Mouse (Mus musculus) intestine, embryonic 15.5 days (tissue): ENCODE results near the gene Ppp4c. TPM values are rescaled to one million over a fixed set of nuclear protein-coding genes. Genes with fewer than 3 reads are reported as not detected.
A peak's percentile ranks its signal among the peaks of the same experiment; 100 is the strongest.

ENCODE experiments used
- ATAC-seq: fragments of 200-750 bp; cut with Nextera tagmentation; 2 replicates; pipeline ENCODE4 v1.8.0; 2017; ENCODE audit warnings: moderate TSS enrichment, moderate library complexity
- H3K27ac ChIP-seq: fragments of 300-500 bp; sonication (generic); 2 replicates; pipeline ENCODE4 v1.5.1; 2015; ENCODE audit warnings: mild to moderate bottlenecking, inconsistent platforms
- H3K27me3 ChIP-seq: fragments of 300-500 bp; sonication (generic); replicated peaks from 2 replicates; pipeline ENCODE4 v1.6.1; 2015; ENCODE audit warnings: inconsistent platforms
- H3K36me3 ChIP-seq: fragments of 300-500 bp; sonication (generic); 2 replicates; pipeline ENCODE4 v1.6.1; 2015; ENCODE audit warnings: inconsistent platforms
- H3K4me1 ChIP-seq: fragments of 300-500 bp; sonication (generic); replicated peaks from 2 replicates; pipeline ENCODE4 v1.6.1; 2015; ENCODE audit warnings: inconsistent platforms
- H3K4me2 ChIP-seq: fragments of 300-500 bp; sonication (generic); replicated peaks from 2 replicates; pipeline ENCODE4 v1.6.1; 2015; ENCODE audit warnings: mild to moderate bottlenecking, inconsistent platforms
- H3K4me3 ChIP-seq: fragments of 300-500 bp; sonication (generic); replicated peaks from 2 replicates; pipeline ENCODE4 v1.5.1; 2015; ENCODE audit warnings: inconsistent platforms
- H3K9ac ChIP-seq: fragments of 300-500 bp; sonication (generic); 2 replicates; pipeline ENCODE4 v1.6.1; 2015; ENCODE audit warnings: inconsistent platforms
- H3K9me3 ChIP-seq: fragments of 300-500 bp; sonication (generic); 2 replicates; pipeline ENCODE4 v1.6.1; 2016; ENCODE audit warnings: inconsistent platforms
- WGBS: fragments of 180-500 bp; shearing (Covaris S2); methylation state at CpG from one replicate; pipeline ENCODE4 v1.1.7; 2015; 5-methylcytosine and 5-hydroxymethylcytosine counted together
- polyA plus RNA-seq: library from polyadenylated mRNA; unstranded; fragments of >200 nt; fragmentation: Nextera tagmentation; extraction: Ambion mirVana; gene quantifications from 2 replicates; pipeline ENCODE4 v1.2.1, GENCODE M21; 2015

The Ppp4c gene
- polyA plus RNA-seq, 1 experiment from 2014 or later: 248 TPM

DNA sequence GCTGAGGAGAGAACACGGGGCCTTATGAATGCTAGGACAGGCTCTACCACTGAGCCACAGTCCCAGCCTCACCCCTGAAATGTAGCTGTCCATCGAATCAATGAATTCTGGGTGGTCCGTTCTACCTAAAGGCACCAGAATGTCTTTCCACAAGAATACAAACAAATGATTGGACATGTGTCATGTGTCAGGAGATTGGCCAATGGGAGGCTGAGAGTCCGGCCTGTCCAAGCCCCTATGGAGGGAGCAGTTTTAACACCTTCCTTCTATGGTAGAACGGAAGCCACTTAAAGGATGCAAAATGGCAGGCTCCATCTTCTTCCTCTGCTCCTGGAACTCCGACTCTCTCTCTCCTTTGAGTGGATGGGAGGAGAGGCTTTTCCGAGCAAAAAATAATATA, 25.3 kb upstream of the Ppp4c start:
- WGBS: 83% methylated on average over 7 of the region's 7 CpGs

DNA sequence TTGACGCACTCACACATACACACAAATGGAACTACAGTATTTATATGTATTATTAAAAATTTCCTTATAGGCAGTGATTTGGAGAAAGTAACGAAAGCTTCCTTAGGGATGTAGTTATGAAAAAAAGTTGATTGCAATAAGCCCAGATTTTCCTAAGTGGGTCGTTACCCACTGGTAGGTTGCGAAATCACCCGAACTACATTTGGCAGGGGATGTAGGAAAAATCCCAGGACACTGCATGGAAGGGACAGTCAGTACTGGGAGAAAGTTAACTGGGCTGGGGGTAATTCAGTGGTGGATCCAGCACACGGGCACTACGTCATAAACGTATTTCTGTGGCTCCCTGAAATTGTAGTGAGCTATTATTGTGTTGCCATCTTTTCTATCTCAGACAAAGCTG, 24.2 kb upstream of the Ppp4c start:
- Histone ChIP-seq H3K27ac (no peak overlapping the region), H3K4me3 (no peak overlapping the region), H3K9ac (no peak overlapping the region), H3K4me2 (no peak overlapping the region), H3K36me3 (no peaks in the 10 kb centered on the region), H3K4me1 (no peaks in the 10 kb centered on the region), H3K9me3 (no peaks in the 10 kb centered on the region), H3K27me3 (no peaks in the 10 kb centered on the region)
- WGBS: 85% methylated on average over 8 of the region's 8 CpGs
- ATAC-seq: no peak

More for the DNA sequence above, 25.3 kb upstream of the Ppp4c start:
- no peak overlapping the region for H3K27ac ChIP-seq
- no peak overlapping the region for H3K4me2 ChIP-seq
- no peak for ATAC-seq
- H3K27me3 ChIP-seq: peaks cover 5% of the 10 kb centered on the region; the same call in 1 of the 2 replicates
- no peaks in the 10 kb centered on the region for H3K9me3 ChIP-seq
- no peaks in the 10 kb centered on the region for H3K36me3 ChIP-seq
- H3K4me3 ChIP-seq: no peak overlapping the region
- no peak overlapping the region for H3K9ac ChIP-seq
- no peaks in the 10 kb centered on the region for H3K4me1 ChIP-seq

DNA sequence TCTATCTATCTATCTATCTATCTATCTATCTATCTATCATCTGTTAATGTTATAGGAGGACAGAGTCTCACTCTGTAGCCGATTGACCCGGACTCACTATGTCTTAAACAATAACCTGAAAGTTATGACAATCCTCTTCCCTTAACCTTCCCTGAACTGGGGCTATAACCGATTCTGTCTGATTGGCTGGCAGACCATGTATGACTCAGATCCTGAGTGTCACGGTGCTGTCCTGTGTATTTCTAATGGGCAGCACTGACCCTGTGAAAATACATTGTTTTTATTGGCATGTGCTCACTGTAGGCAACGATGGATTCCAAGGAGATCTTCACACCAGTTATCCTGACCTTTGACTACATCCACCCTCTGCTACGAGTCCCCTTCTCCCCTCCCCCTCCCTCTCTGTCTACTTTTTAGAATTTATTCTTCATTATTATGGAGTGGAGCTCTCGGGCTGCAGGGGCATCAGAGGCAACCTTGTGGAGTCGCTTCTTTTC, 23.5 kb upstream of the Ppp4c start:
- no peaks in the 10 kb centered on the region for H3K4me1 ChIP-seq
- H3K4me3 ChIP-seq: no peak overlapping the region
- H3K4me2 ChIP-seq: no peak overlapping the region
- no peak for ATAC-seq
- H3K9ac ChIP-seq: no peak overlapping the region
- H3K36me3 ChIP-seq: no peaks in the 10 kb centered on the region
- no peak overlapping the region for H3K27ac ChIP-seq
- H3K9me3 ChIP-seq: no peaks in the 10 kb centered on the region
- no peaks in the 10 kb centered on the region for H3K27me3 ChIP-seq
- 60% methylated on average over 8 of the region's 8 CpGs for WGBS

DNA sequence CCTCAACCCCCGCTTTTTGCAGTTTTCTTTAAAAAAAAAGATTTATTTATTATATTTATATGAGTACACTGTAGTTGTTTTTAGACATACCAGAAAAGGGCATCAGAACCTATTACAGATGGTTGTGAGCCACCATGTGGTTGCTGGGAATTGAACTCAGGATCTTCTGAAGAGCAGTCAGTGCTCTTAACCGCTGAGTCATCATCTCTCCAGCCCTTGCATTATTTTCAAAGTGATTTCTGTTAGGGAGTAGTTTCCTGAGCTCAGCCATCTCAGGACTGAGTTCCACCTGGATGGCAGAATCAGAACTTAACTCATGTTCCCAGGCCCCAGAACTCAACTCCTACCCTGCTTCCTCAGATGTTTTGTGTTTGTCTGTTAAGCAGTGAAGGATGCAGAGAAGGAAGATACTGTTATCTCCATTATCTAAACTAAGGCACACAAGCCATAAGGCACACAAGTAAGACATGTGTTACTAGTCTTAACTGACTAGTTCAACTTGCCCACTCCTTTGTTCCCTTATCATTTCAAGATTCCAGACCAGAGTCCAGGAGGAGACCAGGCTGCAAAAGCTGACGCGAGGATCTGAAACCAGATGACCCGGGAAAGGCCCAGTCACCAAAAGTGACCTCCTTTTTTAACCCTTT, 17.6 kb upstream of the Ppp4c start:
- Histone ChIP-seq H3K9me3 (no peaks in the 10 kb centered on the region), H3K4me2 (peak overlapping the region; percentile 85), H3K4me1 (peaks cover 15% of the 10 kb centered on the region), H3K27ac (no peak overlapping the region), H3K27me3 (no peaks in the 10 kb centered on the region), H3K4me3 (no peak overlapping the region), H3K9ac (no peak overlapping the region), H3K36me3 (no peaks in the 10 kb centered on the region)
- ATAC-seq: no peak
- 52% methylated on average over 5 of the region's 5 CpGs for WGBS

DNA sequence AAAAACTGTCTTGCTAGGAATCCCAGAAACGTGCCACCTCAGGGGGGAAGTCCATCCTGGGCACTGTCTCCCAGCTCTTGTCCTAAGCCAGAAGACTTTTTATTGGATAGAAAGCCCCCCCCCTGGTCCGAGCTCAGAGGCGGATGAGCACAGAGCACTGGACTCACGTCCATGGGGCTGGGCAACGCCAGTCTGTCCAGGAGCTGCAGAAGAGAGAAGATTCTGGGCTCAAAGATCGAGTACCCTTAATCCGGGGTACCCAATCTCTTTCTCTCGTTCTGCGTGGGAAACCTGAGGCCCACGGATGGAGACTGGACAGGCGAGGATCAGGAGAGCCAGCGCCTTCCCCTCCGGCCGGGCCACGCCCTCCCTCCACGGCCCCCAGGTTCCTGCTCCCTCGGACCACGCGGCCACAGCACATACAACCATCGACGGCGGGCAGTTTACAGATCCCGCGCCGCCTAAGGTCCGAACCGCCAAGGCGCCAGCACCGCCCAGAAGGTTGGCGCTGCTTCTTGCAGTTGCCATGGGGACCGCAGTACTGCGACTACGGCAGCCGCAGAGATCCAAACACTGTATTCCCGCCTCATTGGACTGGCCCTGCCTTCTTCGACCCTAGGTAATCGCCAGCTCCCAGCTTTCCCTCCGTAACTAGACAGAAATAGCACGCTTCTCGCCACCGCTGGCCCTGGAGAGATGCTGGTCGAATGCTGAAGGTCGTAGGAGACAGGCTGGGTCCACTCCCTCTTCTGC, 16.6 kb upstream of the Ppp4c start:
- peak overlapping the region; percentile 85 for H3K4me2 ChIP-seq
- under 1% methylated on average over 43 of the region's 43 CpGs for WGBS
- no peaks in the 10 kb centered on the region for H3K27me3 ChIP-seq
- H3K4me1 ChIP-seq: peaks cover 15% of the 10 kb centered on the region
- peak overlapping the region; percentile 74 for H3K27ac ChIP-seq
- peak overlapping the region; percentile 76 for H3K9ac ChIP-seq
- H3K36me3 ChIP-seq: 0 out of 2 replicates have a peak, but pooled peaks cover 2% of the 10 kb centered on the region
- ATAC-seq: peak; percentile 95
- H3K4me3 ChIP-seq: peak overlapping the region; percentile 63
- no peaks in the 10 kb centered on the region for H3K9me3 ChIP-seq

DNA sequence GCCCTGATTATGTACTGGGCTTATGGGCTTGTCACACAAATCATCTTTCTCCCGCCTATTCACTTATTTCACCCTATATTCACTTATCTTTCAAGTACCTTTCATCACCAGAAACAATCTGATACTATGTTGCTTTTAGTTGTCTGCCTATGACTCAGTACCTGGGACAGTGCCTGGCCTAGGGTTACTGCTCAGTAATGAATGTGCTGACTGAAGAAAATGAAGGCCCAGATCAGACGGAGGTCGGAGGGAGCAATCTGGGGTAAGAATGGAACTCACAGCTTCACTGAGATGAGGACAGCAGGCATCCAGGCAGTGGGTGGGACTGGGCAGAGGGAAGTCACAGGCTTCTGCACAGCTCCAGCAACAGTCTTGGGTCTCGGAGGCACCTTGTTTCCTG, 15.1 kb upstream of the Ppp4c start:
- no peak overlapping the region for H3K27ac ChIP-seq
- WGBS: 65% methylated on average over 4 of the region's 4 CpGs

DNA sequence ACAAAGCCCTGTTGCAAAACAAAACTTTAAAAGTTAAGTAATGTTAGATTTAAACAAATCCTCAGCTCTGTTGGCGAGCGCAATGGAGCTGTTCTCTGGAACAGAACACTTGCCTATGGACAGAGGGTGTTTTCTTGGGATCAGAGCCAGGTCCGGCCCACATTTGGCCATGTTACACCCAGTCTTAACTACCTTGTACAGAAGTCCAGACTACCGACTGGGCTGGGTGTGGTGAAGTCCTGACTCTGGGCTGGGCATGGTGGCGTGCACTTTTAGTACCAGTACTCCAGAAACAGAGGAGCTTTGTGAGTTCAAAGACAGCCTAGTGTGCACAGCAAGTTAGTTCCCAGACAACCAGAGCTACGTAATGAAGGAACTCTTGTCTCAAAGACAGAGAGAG, 14.7 kb upstream of the Ppp4c start:
- peaks cover 15% of the 10 kb centered on the region for H3K4me1 ChIP-seq
- no peak overlapping the region for H3K9ac ChIP-seq
- H3K4me3 ChIP-seq: no peak overlapping the region
- WGBS: 66% methylated on average over 6 of the region's 6 CpGs
- H3K27ac ChIP-seq: no peak overlapping the region
- H3K36me3 ChIP-seq: 0 out of 2 replicates have a peak, but pooled peaks cover 2% of the 10 kb centered on the region
- no peak for ATAC-seq
- H3K27me3 ChIP-seq: no peaks in the 10 kb centered on the region
- H3K9me3 ChIP-seq: no peaks in the 10 kb centered on the region
- no peak overlapping the region for H3K4me2 ChIP-seq

More for the DNA sequence above, 15.1 kb upstream of the Ppp4c start:
- peak overlapping the region; percentile 85 for H3K4me2 ChIP-seq
- peaks cover 15% of the 10 kb centered on the region for H3K4me1 ChIP-seq
- no peak for ATAC-seq
- H3K4me3 ChIP-seq: no peak overlapping the region
- no peaks in the 10 kb centered on the region for H3K9me3 ChIP-seq
- H3K36me3 ChIP-seq: 0 out of 2 replicates have a peak, but pooled peaks cover 2% of the 10 kb centered on the region
- no peaks in the 10 kb centered on the region for H3K27me3 ChIP-seq
- H3K9ac ChIP-seq: no peak overlapping the region

DNA sequence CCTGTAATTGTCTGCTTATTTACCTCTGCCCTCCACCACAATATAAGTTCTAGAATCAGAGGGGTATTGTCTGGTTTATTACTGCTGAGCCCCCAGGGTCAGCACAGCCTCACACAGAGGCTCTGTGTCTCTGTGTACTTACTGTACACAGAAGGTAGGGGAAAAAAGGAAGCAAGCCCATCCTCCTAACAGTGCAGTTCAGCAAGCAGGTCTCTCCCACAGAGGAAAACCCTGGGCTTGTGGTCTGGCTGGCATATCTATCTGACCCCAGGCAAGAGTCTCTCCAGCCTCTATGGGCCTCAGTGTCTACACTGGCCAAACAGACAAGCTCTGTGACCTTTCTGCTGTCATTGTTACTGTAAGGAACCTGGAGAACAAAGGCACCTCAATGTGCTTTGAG, 11.5 kb upstream of the Ppp4c start:
- no peaks in the 10 kb centered on the region for H3K9me3 ChIP-seq
- H3K36me3 ChIP-seq: 0 out of 2 replicates have a peak, but pooled peaks cover 2% of the 10 kb centered on the region
- peaks cover 28% of the 10 kb centered on the region for H3K4me1 ChIP-seq
- H3K4me2 ChIP-seq: no peak overlapping the region
- no peak overlapping the region for H3K9ac ChIP-seq
- no peaks in the 10 kb centered on the region for H3K27me3 ChIP-seq
- no peak for ATAC-seq
- H3K27ac ChIP-seq: 0 out of 2 replicates have a peak overlapping the region, but pooled peaks have one; percentile 13
- no peak overlapping the region for H3K4me3 ChIP-seq

DNA sequence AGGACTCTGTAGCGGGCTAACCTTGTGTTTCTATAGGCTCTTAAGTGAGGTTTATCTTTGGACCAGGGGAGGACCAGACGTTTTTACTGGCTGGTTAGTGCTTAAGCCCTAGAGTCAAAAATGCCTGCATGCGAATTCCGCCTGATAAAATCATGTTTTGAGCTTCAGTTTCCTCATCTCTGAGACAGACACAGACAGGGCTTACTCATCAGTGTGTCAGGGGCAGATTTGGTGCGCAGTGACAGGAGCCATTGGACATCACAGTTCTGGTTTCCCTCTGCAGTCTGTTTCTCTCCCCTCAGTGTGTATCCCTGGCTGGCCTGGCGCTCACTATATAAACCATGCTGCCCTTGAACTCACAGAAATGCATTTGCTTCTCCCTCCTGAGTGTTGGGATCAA, 10.9 kb upstream of the Ppp4c start:
- WGBS: 67% methylated on average over 6 of the region's 6 CpGs
- ATAC-seq: no peak
- 0 out of 2 replicates have a peak overlapping the region, but pooled peaks have one; percentile 13 for H3K27ac ChIP-seq

DNA sequence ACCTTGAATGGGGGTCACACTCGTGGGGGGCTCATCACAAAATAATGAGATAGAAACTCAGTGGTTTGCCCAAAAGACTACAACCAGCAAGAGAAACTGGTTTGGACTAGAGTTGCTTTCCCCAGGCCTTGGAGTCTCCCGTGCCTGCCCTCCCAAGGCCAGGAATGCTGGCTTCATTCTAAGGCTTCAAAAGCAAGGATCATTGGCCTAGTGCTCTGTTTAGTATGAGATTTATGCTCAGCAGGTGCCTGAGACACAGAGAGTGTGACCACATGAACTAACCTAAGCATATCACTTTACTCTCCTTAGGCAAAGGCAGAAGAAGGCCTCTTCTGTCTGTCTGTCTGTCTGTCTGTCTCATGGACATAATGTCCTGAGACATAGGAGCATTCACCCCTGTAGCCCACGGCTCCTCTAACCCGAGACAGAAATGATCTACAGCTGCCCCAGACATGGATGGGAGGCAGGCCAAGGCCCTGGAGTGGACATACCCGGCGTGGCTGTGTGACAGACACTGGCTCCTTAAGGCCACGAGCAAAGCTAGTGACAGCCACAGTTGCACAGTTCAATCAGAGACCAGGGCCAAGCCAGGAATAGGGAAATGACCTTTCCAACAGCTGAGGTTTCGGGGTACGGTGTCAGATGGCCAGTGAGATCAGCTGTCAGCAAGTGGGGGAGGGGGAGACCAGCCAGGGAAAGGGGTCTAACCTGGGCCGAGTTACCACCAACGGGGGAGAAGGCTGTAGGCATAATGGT, 10.0 kb upstream of the Ppp4c start:
- H3K9me3 ChIP-seq: no peaks in the 10 kb centered on the region
- no peak overlapping the region for H3K4me2 ChIP-seq
- H3K4me1 ChIP-seq: peaks cover 19% of the 10 kb centered on the region
- H3K36me3 ChIP-seq: 0 out of 2 replicates have a peak, but pooled peaks cover 2% of the 10 kb centered on the region
- ATAC-seq: no peak
- no peak overlapping the region for H3K9ac ChIP-seq
- H3K4me3 ChIP-seq: no peak overlapping the region
- H3K27me3 ChIP-seq: no peaks in the 10 kb centered on the region
- H3K27ac ChIP-seq: no peak overlapping the region
- WGBS: 85% methylated on average over 11 of the region's 11 CpGs

More for the DNA sequence above, 10.9 kb upstream of the Ppp4c start:
- peaks cover 22% of the 10 kb centered on the region for H3K4me1 ChIP-seq
- H3K9me3 ChIP-seq: no peaks in the 10 kb centered on the region
- H3K4me2 ChIP-seq: no peak overlapping the region
- H3K27me3 ChIP-seq: no peaks in the 10 kb centered on the region
- H3K9ac ChIP-seq: no peak overlapping the region
- H3K36me3 ChIP-seq: 0 out of 2 replicates have a peak, but pooled peaks cover 2% of the 10 kb centered on the region
- no peak overlapping the region for H3K4me3 ChIP-seq

DNA sequence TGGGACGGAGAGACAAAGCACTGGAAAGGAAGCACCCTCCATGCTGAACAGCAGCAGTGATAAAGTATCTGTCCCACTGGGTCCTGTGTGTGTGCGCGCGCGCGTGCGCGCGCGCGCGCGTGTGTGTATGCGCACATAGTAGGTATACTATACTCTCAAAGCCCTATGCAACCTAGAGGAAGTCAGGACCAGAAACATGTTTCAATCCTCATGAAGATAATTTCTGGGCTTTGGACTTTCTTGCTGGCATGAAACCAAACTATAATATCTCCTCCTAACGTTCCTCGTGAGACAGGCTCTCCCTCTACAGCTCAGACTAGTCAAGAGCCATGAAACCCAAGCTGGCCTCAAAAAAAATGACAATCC, 8.7 kb upstream of the Ppp4c start:
- WGBS: 93% methylated on average over 16 of the region's 16 CpGs
- Histone ChIP-seq H3K27ac (no peak overlapping the region), H3K27me3 (no peaks in the 10 kb centered on the region), H3K4me2 (no peak overlapping the region), H3K4me3 (no peak overlapping the region), H3K9ac (no peak overlapping the region), H3K36me3 (peaks cover 14% of the 10 kb centered on the region), H3K9me3 (no peaks in the 10 kb centered on the region), H3K4me1 (peaks cover 31% of the 10 kb centered on the region)
- no peak for ATAC-seq
